ENCODE assay signal across 25 mouse cellular contexts in the genomic region with DNA sequence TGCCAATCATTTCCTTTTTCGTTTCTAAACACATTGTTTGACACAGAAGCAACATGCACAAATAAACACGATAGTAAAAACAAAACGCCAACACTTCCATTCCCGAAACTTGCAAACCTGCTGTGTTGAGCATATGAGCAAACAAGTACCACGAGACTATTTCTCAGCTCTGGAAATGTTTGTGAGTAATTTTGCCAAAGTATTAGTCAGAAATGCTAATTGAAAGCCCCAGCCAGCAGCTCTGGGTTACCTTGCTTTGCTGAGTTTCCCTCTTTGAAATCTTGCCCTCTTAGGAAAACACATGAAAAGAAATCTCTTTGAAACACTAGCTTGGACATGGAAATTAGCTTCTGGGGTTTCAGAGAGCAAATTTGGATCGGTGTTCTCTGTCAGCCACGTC. TPM values are rescaled to one million over a fixed set of nuclear protein-coding genes. Genes with fewer than 3 reads are reported as not detected.
A peak's percentile ranks its signal among the peaks of the same experiment; 100 is the strongest.
DNase-seq lines count a peak whose midpoint lies in the region; ATAC-seq and TF ChIP-seq lines count a peak whose summit lies in the region.
"Had no signal": no experiment of that assay in that cellular context is flagged by ENCODE, and none has a peak within 500 bp of the region (broad histone marks: within the 10 kb centered on the region; RNA-seq: fewer than 3 reads in every experiment).

No protein-coding gene starts in this region.

- no peak for ATAC-seq in forebrain, embryonic 14.5 days
- no peak for ATAC-seq in forebrain, embryonic 11.5 days (replicated peaks; ENCODE audit: low FRiP score)
- ATAC-seq in Patski: peak; percentile 89
- ATAC-seq: inflammation-experienced regulatory T-cells, adult 6 months; midbrain, embryonic 13.5 days had no signal

- peak; percentile 14 for DNase-seq in forebrain, embryonic 14.5 days (ENCODE audit: low spot score)
- DNase-seq in forebrain, embryonic 11.5 days (ENCODE audit: low spot score): no peak
- peak; percentile 3 to 53 for DNase-seq in layer of hippocampus, adult 18-20 months (ENCODE audit: low spot score in 2 of 2)
- no peak for DNase-seq in layer of hippocampus, adult 8-10 months (ENCODE audit: low spot score in 2 of 2)
- peak; percentile 24 for DNase-seq in 3134 (ENCODE audit: extremely low read depth, insufficient read length, low spot score)
- DNase-seq in Patski (ENCODE audit: low read depth, low spot score): peak; percentile 41
- DNase-seq in cerebellum, adult 9-11 months: no peak
- no peak for DNase-seq in gastrocnemius, adult 8-10 months (ENCODE audit: low spot score in 2 of 2)
- DNase-seq: adrenal gland, postnatal 10 days; cerebellum, postnatal 10 days; gastrocnemius, adult 2 months; heart, postnatal 4 days; kidney, adult 9 months; kidney, postnatal 25 days; lung, embryonic 14.5 days; right cerebral cortex, postnatal 25 days; thymus, postnatal 25 days had no signal

- H3K9ac ChIP-seq in forebrain, embryonic 14.5 days (ENCODE audit: low read length): no peak overlapping the region
- H3K9ac ChIP-seq in forebrain, embryonic 11.5 days (ENCODE audit: low read length): no peak overlapping the region
- H3K9ac ChIP-seq: heart, embryonic 15.5 days; hindbrain, embryonic 14.5 days; limb, embryonic 15.5 days; liver, embryonic 14.5 days; lung, embryonic 14.5 days; midbrain, embryonic 13.5 days had no signal

- TF ChIP-seq CTCF in Patski (IDR thresholded peaks at IDR 0.05): no peak

- no peaks in the 10 kb centered on the region for H3K36me3 ChIP-seq in forebrain, embryonic 14.5 days (ENCODE audit: control insufficient read depth, insufficient read depth, low read length)
- H3K36me3 ChIP-seq in forebrain, embryonic 11.5 days (ENCODE audit: control insufficient read depth, insufficient read depth, low read length): no peaks in the 10 kb centered on the region
- H3K36me3 ChIP-seq: G1E; heart, embryonic 15.5 days; limb, embryonic 15.5 days; midbrain, embryonic 13.5 days had no signal

- H3K4me2 ChIP-seq in forebrain, embryonic 14.5 days (ENCODE audit: low read length): no peak overlapping the region
- no peak overlapping the region for H3K4me2 ChIP-seq in forebrain, embryonic 11.5 days (ENCODE audit: low read depth, low read length, severe bottlenecking)
- H3K4me2 ChIP-seq: heart, embryonic 15.5 days; hindbrain, embryonic 14.5 days; limb, embryonic 15.5 days; lung, embryonic 14.5 days; midbrain, embryonic 13.5 days had no signal

- CTCF ChIA-PET in Patski (lab: Charles Lee): interaction anchor here (2.5 kb wide), 1 partner anchor 11 kb away, joined by 8 read pairs; no protein-coding TSS in a partner anchor

- no peaks in the 10 kb centered on the region for H3K27me3 ChIP-seq in forebrain, embryonic 14.5 days (replicated peaks; ENCODE audit: control insufficient read depth, insufficient read depth, low read length)
- no peaks in the 10 kb centered on the region for H3K27me3 ChIP-seq in forebrain, embryonic 11.5 days (ENCODE audit: control insufficient read depth, insufficient read depth, low read length)
- H3K27me3 ChIP-seq in Patski: no peaks in the 10 kb centered on the region
- H3K27me3 ChIP-seq: heart, embryonic 15.5 days; limb, embryonic 15.5 days; megakaryocyte, embryonic 14.5 days; midbrain, embryonic 13.5 days had no signal

- in situ Hi-C loops in Patski (cut with MboI; ENCODE audit: low pct_unique_long_range_greater_than_20kb): no loop called here

- POLR2A ChIA-PET in Patski (lab: Charles Lee): no interaction called here

- no peak overlapping the region for H3K27ac ChIP-seq in forebrain, embryonic 14.5 days (ENCODE audit: low read depth, low read length)
- H3K27ac ChIP-seq in forebrain, embryonic 11.5 days (ENCODE audit: low read depth, low read length): no peak overlapping the region
- H3K27ac ChIP-seq: gastrocnemius, adult 2 months; heart, embryonic 15.5 days; hindbrain, embryonic 14.5 days; limb, embryonic 15.5 days; liver, embryonic 14.5 days; midbrain, embryonic 13.5 days had no signal

- H3K4me1 ChIP-seq in forebrain, embryonic 14.5 days (ENCODE audit: control insufficient read depth, insufficient read depth, low read length): no peaks in the 10 kb centered on the region
- no peaks in the 10 kb centered on the region for H3K4me1 ChIP-seq in forebrain, embryonic 11.5 days (replicated peaks; ENCODE audit: control insufficient read depth, insufficient read depth, low read length)
- H3K4me1 ChIP-seq: heart, embryonic 15.5 days; limb, embryonic 15.5 days; megakaryocyte, embryonic 14.5 days; midbrain, embryonic 13.5 days had no signal

- no peak overlapping the region for H3K4me3 ChIP-seq in forebrain, embryonic 14.5 days (ENCODE audit: low read depth, low read length)
- no peak overlapping the region for H3K4me3 ChIP-seq in forebrain, embryonic 11.5 days (ENCODE audit: low read depth, low read length)
- H3K4me3 ChIP-seq: gastrocnemius, adult 2 months; heart, embryonic 15.5 days; limb, embryonic 15.5 days; megakaryocyte, embryonic 14.5 days; midbrain, embryonic 13.5 days had no signal

- WGBS in forebrain, embryonic 14.5 days: 65% methylated on average over 7 of the region's 7 CpGs
- 78% methylated on average over 7 of the region's 7 CpGs for WGBS in forebrain, embryonic 11.5 days

- H3K9me3 ChIP-seq in forebrain, embryonic 14.5 days (replicated peaks; ENCODE audit: control insufficient read depth, low read length): no peaks in the 10 kb centered on the region
- no peaks in the 10 kb centered on the region for H3K9me3 ChIP-seq in forebrain, embryonic 11.5 days (ENCODE audit: control insufficient read depth, low read length)
- H3K9me3 ChIP-seq: G1E; heart, embryonic 15.5 days; limb, embryonic 15.5 days; megakaryocyte, embryonic 14.5 days; midbrain, embryonic 13.5 days had no signal

RNA-seq across cellular contexts. Expression of a gene that starts 45.4 kb away (rescaled TPM):
- polyA plus RNA-seq in forebrain, embryonic 14.5 days (2014; fragmentation: Nextera tagmentation; extraction: Ambion mirVana): 0.98 and 1.4 TPM in 2 replicates
- polyA plus RNA-seq in forebrain, embryonic 11.5 days (2014; fragmentation: Nextera tagmentation; extraction: Ambion mirVana): 0.92 and 1.1 TPM in 2 replicates
- 1 to 10 TPM; 1.7 to 3.2 TPM for total RNA-seq in layer of hippocampus, adult 18-20 months (2021)
- total RNA-seq in layer of hippocampus, adult 8-10 months (2022): 1 to 10 TPM; 2.9 to 5.3 (median 4.5) TPM
- polyA plus RNA-seq in Patski (2021): 128 TPM
- total RNA-seq in gastrocnemius, adult 8-10 months (2022): 10 to 100 TPM; 11.4 to 15.6 (median 13.2) TPM
- polyA plus RNA-seq: G1E had no signal

Comparison
In these comparisons a context has a peak if more than half of its experiments do, and no peak if none do; other contexts are left out.
1. DNase-seq: peak in forebrain, embryonic 14.5 days (single experiment), layer of hippocampus, adult 18-20 months (2 of 2), 3134 (single experiment) and Patski (single experiment); none in forebrain, embryonic 11.5 days (single experiment), layer of hippocampus, adult 8-10 months (0 of 2), cerebellum, adult 9-11 months (single experiment) and gastrocnemius, adult 8-10 months (0 of 2).